Mouse (Mus musculus): ENCODE measurements at regions not wholly inside any gene's neighbourhood (a gene's known extent, or its start where the extent isn't known, plus 50 kb on each side); places are given as distances from the start of the nearest gene placed in this dataset.

DNA sequence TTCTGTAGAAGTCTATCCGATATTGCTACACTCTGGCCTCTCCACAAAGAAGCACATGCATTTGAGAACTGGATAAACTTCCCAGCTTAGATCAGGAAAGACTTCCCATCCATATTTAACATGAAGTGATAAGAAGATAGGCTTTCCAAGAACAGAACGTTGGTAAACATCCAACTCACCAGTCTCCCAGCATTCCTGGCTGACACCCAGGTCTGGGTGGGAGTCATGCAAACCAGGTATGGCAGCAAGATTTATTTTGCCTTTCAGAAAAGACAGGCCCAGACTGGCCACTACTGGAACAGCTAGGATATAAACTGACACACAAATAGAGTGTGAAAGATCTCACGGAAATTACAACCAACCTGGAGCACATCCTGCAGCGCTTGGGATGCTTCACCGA, 459.6 kb downstream of the Psat1 start:
- no peak for DNase-seq (ENCODE audit: low read depth)

DNA sequence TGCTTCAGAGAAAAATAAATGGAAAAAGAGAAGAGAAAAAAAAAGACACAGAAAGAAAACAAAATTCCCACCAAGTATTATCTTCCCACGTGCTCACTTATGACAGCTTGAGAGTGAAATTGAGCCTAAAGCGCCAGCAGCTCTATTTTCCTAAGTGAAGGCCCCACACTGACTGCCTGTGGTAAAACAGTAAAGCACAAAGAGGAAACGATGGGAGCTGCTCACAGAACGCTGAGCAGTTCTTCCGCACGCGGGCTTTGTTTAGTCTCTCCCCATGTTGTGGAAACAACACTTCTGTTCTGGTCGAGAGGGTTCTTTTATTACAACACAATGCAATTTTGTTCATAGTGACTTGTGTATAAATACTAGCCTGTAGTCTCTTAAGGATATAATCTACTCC, 465.5 kb downstream of the Psat1 start:
- no peak for DNase-seq (ENCODE audit: low read depth)

DNA sequence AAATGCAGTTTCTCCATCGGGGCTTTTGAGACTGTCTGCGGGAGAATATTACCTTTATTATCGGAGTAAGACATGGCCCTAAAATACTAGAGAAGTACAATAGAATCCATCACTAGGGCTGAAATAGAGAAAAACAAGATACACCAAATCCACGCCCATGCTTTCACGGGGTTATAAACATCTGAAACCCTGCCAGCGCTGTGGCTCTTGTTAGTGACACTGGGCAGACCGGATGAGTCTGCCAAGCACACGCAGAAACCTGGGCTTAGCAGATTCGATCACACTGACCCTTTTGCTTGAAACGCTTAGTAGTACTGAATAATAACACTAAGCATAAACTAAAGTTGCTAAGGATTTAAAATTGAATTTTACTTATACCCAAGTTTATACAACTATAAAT, 477.6 kb downstream of the Psat1 start:
- no peak for DNase-seq (ENCODE audit: low read depth)

DNA sequence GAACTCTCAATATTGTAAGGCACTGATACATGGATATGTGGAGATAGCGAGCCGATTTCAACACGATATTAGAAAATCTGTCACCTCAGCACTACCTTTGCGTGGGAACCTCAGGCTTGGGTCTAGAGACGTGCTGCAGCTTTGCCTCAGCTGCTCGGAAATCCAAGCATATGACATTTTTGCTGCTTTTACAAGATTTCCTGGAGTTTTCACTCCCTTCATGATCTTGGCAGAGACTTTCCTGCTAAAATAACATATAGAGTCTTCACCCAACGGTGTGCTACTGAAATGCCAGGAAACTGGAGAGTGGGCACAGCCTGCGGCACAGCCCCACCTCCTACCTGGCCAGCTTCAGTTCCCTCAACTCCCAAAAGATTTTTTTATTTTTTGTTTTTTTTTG, 480.4 kb downstream of the Psat1 start:
- DNase-seq (ENCODE audit: low read depth) = no peak

DNA sequence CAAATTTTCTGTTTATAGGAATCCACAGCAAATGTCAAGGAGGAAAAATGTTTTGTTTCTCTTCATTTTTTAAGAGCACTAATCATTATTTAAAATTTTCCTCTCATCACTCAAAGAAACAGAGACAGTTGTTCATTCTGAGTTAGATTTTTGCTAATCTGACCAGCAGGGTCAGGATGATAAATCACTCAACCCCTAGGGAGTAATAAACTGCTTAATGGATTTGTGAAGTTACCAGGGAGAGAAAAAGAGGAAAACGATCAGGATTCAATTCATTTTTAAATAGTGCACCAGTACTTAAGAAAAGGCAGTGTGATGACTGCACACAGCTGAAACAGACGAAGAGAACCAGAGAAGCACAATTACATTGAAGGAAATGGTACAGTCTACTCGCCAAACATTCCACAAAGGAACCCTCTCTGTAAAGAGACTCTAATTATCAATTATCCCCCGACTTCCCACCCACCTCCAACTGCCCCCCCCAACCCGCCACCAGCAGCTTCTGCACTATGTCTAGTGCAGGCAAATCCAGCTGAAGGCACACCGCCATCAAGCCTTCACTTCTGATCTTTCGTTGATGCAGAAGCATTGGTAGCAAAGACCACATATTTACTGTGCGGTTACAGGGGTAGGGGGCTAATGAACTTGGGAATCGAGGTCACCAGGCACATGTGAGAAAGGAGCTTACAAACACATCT, 481.9 kb downstream of the Psat1 start:
- DNase-seq (ENCODE audit: low read depth) = no peak

DNA sequence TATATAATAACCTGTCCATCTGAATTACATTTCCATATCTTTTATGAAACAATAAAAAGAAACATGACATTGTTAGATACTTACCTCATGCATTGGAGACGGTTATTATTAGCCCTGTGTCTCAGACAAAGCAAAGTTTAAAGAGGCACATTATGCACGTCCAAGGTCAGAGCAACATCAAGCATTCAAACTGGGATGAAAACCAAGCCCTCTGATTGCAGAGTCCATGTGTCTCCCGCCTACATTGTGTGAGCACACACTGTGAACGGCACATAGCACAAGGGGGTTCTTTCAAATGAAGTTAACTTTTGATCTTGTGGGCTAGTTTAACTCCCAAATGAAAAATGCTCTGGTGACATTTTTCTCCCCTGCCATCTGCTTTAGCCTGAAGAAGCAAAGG, 489.3 kb downstream of the Psat1 start:
- DNase-seq (ENCODE audit: low read depth) = no peak

DNA sequence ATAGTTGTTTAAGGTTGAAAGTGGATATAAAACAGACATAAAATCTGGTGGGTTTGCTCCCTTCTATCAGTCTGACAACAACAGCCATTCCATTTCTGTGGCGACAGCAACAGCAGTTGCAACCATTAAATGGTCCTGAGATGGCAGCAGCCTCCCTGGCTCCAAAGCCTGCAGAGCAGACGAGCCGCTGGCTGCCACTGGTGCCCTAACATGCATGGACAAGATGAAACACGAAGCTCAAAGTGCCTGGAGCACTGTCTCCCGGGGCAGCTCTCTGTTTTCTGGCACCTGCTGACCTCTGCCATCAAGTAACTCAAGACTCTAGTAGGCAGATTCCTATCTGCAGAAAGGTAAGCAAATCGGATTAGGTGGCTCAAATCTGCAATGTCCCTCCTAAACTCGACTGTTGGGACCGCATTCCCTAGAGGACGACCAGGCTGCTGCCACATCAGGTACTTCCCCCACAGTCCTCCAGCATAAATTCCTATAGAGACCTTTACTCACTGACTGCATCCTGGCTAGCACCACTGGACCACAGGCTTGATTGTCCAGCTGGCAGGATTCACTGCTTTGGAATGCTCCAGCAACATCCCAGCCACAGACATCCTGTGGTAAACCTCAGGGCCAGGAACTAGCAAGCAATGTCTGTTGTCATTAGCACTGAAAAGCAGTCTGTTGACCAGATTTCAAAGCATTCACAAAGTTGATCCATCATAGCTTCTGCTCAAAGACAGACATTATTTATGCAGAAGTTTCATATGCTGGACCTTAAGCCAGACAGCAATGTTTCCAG, 490.0 kb downstream of the Psat1 start:
- no peak for DNase-seq (ENCODE audit: low read depth)

DNA sequence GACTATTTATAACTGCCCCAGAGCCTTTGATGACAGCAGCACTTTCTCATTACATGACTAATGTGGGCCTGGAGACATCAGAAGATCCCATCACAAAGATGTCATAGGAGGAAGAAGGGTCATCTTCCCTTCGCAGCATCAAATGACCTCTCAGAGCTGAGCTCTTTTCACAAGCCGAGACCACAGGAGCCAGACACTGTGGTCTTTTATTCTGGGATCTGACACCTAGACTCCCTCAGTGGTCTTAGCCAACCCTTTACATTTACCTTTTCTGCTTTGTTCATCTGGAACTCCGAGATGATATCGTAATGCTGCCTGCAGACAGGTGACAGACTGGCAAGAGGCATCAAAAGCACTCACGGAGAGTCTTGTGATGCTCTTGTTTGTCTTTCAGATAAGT, 498.1 kb downstream of the Psat1 start:
- no peak for DNase-seq (ENCODE audit: low read depth)

DNA sequence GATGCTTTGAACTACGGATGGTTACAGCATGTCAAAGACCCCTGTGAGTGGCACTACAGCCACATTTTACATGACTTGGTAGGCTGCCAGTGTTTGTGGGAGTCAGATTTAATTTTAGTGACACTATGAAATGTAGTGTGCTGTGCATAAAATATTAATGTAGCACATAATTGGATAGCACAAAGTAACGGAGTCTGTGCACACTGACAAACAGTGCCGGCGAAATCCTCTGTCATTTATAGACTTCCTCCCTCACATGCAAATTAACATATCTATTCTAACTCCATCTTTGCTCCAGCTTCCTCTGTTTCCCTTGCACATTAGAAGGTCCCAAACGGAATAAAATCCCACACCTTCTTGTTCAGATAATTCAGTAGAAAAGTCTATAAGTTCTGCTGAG, 515.3 kb downstream of the Psat1 start:
- no peak for DNase-seq (ENCODE audit: low read depth)

DNA sequence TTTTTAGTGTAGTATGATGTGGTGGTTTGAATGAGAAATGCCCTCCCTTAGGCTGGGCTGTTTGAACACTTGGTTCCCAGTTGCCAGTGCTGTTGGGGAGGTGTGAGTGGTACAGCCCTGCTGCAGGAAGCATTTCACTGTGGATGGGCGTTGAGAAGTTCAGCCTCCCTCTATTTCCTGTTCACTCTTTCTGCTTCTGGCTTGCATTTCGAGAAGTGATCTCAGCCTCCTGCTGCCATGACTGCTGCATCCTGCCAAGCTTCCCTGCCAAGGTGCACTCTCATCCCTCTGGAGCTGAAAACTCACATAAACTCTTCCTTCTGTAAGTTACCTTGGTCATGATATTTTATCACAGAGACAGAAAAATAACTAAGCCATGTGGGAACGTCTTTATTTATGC, 525.8 kb downstream of the Psat1 start:
- DNase-seq (ENCODE audit: low read depth) = no peak

DNA sequence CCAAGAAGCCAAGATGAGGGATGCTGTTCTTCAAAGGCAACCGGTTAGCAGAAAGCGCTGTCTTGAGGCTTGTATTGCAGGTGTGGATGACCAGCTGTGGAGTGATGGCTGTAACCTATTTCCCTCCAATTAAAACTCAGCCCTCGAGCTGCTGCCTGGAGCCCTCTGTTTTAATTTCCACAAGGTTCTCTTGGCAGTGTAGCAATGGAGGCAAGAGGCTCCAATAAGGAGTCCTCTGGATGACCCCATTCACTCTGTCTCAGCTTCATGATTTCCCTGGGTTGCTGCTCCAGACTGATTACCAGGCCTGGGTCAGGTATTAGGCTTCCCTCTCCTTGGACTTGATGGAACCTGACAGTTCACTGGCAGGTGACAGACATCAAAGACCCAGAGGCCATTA, 548.5 kb downstream of the Psat1 start:
- DNase-seq (ENCODE audit: low read depth) = no peak

DNA sequence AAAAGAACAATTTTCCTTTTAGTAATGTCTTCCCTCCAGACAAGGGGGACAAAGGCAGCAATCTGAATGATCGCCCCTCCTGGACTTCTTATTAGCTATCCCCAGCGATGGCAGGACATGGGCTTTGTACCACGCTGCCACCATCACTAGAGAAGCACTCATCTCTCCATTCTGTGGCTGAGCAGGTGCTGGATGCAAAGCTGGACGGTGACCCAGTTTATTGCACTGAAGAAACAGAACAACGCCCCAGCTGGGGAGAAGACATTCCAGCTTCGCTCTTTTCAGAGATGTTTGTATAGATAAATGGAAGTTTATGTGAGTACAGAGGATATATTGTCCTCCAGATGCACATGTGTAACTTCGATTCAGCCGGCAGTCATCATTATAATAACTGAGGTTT, 575.5 kb downstream of the Psat1 start:
- no peak for DNase-seq (ENCODE audit: low read depth)

DNA sequence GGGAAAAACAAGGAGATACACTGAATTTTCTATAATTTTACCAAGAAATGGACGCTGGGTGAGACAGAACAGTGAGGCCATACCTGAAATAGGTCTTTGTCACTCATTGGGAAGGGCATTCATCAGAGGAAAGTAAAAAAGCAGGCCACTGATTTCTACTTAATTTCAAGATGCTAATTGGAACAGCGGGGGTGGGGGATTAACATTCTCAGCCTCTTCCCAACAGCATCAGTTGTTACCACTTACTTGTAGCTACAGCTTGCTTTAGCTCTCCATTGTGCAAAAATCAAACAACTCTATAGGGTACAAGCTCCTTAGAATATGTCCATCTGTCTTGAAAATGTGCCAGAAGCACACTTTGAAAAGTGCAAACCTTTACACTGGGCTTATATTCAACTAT, 580.2 kb downstream of the Psat1 start:
- DNase-seq (ENCODE audit: low read depth) = no peak

DNA sequence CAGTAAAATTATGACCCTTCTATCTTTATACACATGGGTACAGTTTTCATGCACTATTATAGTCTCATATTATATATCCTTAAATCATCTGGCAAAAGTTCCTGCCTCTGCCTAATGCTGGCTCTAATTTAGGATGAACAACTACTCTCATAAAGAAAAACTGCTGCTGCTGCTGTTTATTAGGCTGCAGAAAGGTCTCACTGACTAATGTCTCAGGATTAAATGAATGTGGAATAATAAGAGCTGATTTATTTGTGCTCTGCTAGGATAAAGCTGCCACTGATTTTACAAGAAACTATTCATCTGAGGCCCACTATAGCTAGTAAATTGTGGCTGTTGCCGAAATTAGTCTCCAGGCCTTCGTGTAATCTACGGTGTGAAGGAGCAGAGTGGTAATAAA, 590.0 kb downstream of the Psat1 start:
- no peak for DNase-seq (ENCODE audit: low read depth)

DNA sequence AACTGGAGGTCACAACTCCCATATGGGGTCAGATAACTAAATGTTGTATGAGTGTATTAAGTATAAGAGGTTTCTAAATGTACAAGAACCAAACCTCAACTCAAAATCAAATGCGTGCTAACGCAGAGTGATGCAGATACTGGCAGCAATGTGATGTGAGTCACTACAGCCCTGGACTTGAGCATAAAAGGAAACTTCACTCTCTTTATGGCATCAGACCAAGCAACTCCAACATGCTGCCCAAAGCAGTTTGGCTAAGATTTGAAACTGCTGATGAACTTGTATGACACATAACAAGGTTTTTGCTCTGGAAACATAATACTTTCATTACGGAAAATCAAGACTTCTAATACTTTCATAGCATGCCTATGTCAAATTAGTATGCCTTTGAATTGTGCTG, 598.8 kb downstream of the Psat1 start:
- no peak for DNase-seq (ENCODE audit: low read depth)

DNA sequence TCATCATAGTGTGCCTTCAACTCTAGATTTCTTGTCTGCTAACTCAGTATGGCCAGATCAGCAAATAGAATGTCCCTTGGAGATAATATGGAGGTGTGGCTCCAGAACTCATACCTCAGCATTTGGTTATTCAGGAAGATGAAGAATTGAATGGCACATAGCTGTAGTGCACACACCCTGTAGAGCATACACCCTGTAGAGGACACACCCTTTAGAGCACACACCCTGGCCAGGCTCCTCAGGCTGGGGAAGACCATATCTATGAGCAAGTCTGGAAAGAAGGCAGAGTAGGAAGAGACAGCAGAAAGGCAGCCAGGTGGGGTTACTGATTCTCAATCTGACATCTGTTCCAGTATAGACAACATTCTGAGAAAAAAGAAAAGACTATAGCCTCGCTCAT, 604.9 kb downstream of the Psat1 start:
- DNase-seq (ENCODE audit: low read depth) = no peak

DNA sequence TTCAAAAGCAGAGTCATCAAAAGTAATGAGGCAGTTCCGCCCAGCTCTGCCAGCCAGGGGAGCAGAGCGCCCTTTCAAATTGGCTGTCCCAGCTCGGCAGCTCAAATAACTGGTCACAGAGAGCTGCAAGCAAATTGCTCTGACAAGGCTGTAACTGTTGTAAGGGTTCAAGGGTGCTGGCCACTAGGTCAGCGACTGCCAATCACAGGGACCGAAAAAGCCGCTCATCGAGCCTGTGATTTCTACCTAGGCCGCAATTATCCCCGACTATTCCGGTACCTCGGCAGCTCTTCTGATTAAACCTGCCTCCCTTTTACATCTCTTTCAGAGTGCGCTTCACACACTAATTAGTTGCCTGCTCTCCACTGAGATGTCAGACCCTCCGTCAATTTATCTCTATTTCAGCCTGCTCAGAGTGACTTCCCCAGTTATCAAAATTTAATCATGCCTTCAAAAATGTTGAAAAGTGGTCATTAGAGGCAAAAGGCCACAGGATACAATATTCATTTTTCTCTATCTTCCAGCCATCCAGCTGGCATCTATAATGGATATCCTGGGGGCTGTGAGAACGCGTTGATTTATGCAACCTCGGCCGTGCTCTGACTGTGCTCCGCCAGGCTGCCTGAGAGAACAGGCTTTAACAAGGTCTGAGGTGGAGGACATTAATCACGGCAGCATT, 606.7 kb downstream of the Psat1 start:
- no peak for DNase-seq (ENCODE audit: low read depth)

DNA sequence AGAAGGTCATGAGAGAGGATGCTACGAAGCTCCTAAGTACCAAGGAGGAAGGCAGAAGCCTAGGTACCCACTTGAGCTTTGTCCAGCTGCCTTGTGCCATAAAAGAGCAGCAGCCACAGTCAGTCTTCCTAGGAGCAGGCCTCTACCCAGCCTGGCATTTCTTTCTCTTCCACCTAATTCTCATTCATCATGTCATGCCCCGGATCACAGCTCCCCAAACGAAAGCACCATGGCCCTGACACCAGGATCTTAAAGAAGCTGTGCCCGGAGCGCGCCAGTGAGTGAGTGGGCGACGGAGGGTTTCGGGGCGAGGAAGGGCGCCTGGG, 607.2 kb downstream of the Psat1 start:
- DNase-seq (ENCODE audit: low read depth) = no peak

DNA sequence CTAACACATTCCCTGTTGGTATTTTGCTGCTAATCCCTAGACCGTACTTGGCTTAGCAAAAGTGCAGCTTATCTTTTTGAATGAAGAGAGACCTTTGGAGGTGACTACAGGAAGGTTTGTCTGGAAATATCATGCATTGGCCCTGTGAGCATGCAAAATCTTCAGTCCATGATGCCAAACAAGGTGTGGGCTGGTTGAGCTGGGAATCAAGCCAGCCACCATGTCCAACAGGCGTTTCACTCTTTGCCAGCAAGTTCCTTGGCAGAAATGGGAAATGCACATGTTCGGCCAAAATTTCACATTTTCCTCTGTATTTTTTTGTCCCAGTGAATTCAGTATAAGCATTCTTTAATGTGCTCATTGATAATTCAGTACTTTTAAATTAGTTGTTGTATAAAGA, 617.0 kb downstream of the Psat1 start:
- DNase-seq (ENCODE audit: low read depth) = no peak

DNA sequence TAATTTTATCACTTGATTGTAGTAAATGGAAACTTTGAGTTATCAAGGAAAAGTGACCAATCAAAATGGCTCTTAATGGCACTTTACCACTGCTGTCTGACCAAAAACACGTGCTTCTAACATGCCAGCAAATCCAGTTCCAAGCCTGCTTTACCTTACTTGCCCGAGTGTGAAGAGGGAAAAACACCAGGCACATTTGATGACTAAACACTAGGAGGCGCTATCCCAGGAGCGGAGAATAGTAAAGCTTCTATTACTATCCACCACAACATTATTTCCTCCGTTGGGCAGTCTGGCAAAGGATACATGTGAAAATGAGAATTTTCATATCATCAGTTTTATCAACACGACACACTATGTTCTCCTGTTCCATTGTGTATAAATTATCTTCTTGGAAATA, 647.7 kb downstream of the Psat1 start:
- DNase-seq (ENCODE audit: low read depth) = no peak

DNA sequence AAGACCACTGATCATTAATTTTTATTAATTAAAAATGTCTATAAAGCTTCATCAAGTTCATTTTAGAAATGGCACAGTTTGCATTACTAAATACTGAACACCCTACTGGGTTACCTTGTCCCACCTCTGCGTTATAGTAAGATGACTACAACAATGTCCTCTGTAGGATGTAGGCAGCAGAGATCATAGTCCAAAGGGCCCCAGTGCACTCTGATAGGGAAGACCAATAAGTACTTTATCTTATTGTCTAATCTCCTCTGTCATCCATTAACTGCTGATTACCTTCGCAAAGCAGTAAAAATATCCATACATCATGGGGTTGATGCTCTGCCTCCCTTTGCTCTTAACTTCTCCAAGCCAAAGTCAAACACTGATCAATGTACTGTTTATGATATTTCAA, 662.1 kb downstream of the Psat1 start:
- DNase-seq (ENCODE audit: low read depth) = no peak

DNA sequence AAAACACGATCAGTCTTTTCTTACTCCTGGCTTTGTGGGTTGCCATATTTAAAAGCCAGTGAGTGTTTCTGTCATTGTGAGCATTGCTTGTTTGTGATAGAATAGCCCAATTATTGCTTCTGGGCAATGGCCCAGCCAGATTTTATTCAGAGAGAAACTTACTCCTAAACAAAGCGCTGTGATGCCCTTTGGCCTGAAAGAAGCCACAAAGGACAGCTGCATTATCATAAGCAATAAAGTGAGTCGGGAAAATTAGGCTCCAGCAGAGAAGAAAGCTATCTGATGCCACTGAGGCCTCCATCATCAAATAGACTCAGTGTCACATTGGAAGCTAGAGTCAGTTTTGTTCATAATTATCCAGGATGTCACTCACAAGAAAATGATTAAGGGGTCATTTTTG, 644.9 kb upstream of the Tle4 start:
- no peak for DNase-seq (ENCODE audit: low read depth)
